Mouse (Mus musculus): ENCODE results near the gene Bcl2l11.

DNA sequence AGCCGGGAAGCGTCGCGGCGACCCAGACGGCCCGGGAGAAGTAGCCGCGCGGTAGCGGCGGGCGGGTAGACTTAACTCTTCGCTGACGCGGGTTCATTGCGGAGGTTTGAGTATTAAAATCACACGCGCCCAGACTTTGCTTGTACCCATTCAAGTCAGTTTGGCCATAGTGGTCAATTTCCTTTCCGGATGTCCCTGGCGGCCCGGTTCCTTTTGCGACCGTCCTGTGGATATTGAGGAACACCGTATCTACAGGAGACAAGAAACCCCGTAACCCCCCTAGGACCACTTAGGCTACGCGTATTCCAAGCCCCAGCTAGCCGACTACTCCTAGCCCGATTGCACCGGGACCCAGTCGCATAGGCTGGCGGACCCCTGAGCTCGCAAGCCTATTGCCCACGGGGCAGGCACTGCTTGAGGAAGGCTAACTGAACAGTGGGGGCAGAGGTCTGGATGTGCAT is 783 bp downstream of the Bcl2l11 start:
- TF ChIP-seq CTCF (IDR thresholded peaks at IDR 0.05; ENCODE audit: control insufficient read depth, insufficient read depth, insufficient read length), result no peak
- TF ChIP-seq MAX (IDR thresholded peaks at IDR 0.05), result no peak
- TF ChIP-seq USF1 (IDR thresholded peaks at IDR 0.05; ENCODE audit: low read depth), result no peak
- TF ChIP-seq CEBPB (IDR thresholded peaks at IDR 0.05; ENCODE audit: low read depth), result no peak
- no peak for TF ChIP-seq MYOD1 (IDR thresholded peaks at IDR 0.05; ENCODE audit: control insufficient read depth, insufficient read length, low read depth)
